Mouse (Mus musculus): ENCODE data around the gene Kcnj15.

GRCm38 (mm10) chr16:95349344-95349743, 92.0 kb downstream of the Kcnj15 start:
- TF ChIP-seq CTCF (IDR thresholded peaks at IDR 0.05; ENCODE audit: low read depth) (no peak), EP300 (optimal IDR thresholded peaks at IDR 0.05) (no peak)
